Mouse (Mus musculus) spleen, adult 2 months (tissue): Measurements from ENCODE around the gene Enpp1. TPM values are rescaled to one million over a fixed set of nuclear protein-coding genes. Genes with fewer than 3 reads are reported as not detected.

Experiments used
- DNase-seq, 2 experiments: peaks; one replicate each; pipeline versions ENCODE4 v3.0.0 to v3.0.0-alpha.2; 2012 to 2021; ENCODE audit warnings: low spot score in 2 of 2, low read depth in 1 of 2
- H3K27ac ChIP-seq: fragments of 200-500 bp; 2 replicates; pipeline ENCODE4 v1.5.1; 2012; ENCODE audit warnings: low read length, inconsistent platforms; ENCODE audit not compliant: insufficient read depth
- H3K27me3 ChIP-seq: fragments of 200-500 bp; 2 replicates; pipeline ENCODE4 v1.6.1; 2012; ENCODE audit warnings: mild to moderate bottlenecking, moderate library complexity, low read length, inconsistent platforms; ENCODE audit not compliant: control insufficient read depth, insufficient read depth
- H3K36me3 ChIP-seq: fragments of 200-500 bp; 2 replicates; pipeline ENCODE4 v1.6.1; 2012; ENCODE audit warnings: mild to moderate bottlenecking, low read length, inconsistent platforms; ENCODE audit not compliant: control insufficient read depth, insufficient read depth
- H3K4me1 ChIP-seq: fragments of 200-500 bp; 2 replicates; pipeline ENCODE4 v1.6.1; 2011; ENCODE audit warnings: inconsistent platforms; ENCODE audit not compliant: control insufficient read depth, insufficient read depth, insufficient read length
- H3K4me3 ChIP-seq: fragments of 200-500 bp; 2 replicates; pipeline ENCODE4 v1.5.1; 2011; ENCODE audit warnings: mild to moderate bottlenecking, inconsistent platforms; ENCODE audit not compliant: insufficient read depth, insufficient read length; ENCODE audit errors: extremely low read depth
- CTCF ChIP-seq: fragments of 200-500 bp; IDR thresholded peaks from 2 replicates; pipeline ENCODE4 v1.5.1; 2011; ENCODE audit warnings: mild to moderate bottlenecking, inconsistent platforms; ENCODE audit not compliant: insufficient read depth, insufficient read length, insufficient replicate concordance; ENCODE audit errors: extremely low read depth
- POLR2A ChIP-seq: fragments of 200-500 bp; IDR thresholded peaks from 2 replicates; pipeline ENCODE4 v1.6.1; 2011; ENCODE audit warnings: low read depth, low read length, inconsistent platforms
- WGBS: fragments of 180-500 bp; shearing (Covaris S2); methylation state at CpG from one replicate; pipeline ENCODE4 v1.1.7; 2018; 5-methylcytosine and 5-hydroxymethylcytosine counted together
- polyA plus RNA-seq: library from polyadenylated mRNA; depleted of rRNA; stranded (reverse); fragments of >200 nt; gene quantifications from 2 replicates; pipeline ENCODE4 v1.2.3, GENCODE M21; 2012

Gene Enpp1
- polyA plus RNA-seq, 1 experiment: 3.2 TPM

DNA sequence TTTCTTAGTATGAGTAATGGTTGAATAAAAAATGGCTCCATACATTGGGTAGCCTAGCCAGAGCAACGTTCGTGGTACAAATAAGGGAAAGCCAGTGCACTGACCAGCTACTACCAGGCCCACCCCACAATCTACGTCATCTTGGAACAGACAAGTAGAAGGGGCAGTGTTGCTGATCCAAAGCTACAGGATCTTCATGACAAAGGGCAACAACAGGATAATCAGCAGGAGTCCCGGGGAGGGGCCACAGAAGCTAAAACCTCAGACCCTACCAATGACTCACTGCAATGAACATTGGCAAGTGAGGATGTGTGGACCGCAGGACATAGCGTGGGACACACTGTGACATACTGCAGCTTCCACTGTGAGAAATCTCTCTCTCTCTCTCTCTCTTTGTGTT is 96.2 kb downstream of the Enpp1 start:
- H3K36me3 ChIP-seq: no peaks in the 10 kb centered on the region
- no peak overlapping the region for H3K27ac ChIP-seq
- H3K4me1 ChIP-seq: no peaks in the 10 kb centered on the region
- no peak for DNase-seq
- 92% methylated on average over 6 of the region's 6 CpGs for WGBS
- no peaks in the 10 kb centered on the region for H3K27me3 ChIP-seq
- no peak for TF ChIP-seq CTCF
- TF ChIP-seq POLR2A: no peak
- no peak overlapping the region for H3K4me3 ChIP-seq

DNA sequence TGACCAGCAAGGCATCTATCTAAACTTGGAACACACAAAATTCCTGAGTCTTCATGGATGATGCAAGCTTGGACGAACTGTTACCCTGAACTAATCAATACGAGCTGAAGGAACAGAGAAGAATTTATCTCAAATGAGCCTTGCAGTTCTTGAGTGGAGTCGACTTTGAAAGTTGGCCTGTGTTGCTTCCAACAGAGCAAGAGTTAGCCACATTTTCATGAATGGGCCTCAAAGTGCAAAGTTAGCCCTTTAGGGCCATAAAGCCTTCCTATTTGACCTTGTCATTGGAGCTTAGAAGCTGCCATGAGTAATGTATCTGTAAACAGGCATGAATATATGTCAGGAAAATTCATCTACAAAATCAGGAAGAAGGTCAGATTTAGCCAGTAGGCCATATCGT is 97.2 kb downstream of the Enpp1 start:
- Histone ChIP-seq H3K4me1 (no peaks in the 10 kb centered on the region), H3K36me3 (no peaks in the 10 kb centered on the region), H3K27me3 (no peaks in the 10 kb centered on the region), H3K4me3 (no peak overlapping the region), H3K27ac (no peak overlapping the region)
- 88% methylated on average over 4 of the region's 4 CpGs for WGBS
- no peak for TF ChIP-seq POLR2A
- no peak for TF ChIP-seq CTCF
- DNase-seq: no peak

GRCm38 (mm10) chr10:24609766-24610165 is 102.2 kb downstream of the Enpp1 start:
- TF ChIP-seq POLR2A (no peak), CTCF (no peak)
- WGBS: 93% methylated on average over 9 of the region's 9 CpGs
- no peak for DNase-seq

DNA sequence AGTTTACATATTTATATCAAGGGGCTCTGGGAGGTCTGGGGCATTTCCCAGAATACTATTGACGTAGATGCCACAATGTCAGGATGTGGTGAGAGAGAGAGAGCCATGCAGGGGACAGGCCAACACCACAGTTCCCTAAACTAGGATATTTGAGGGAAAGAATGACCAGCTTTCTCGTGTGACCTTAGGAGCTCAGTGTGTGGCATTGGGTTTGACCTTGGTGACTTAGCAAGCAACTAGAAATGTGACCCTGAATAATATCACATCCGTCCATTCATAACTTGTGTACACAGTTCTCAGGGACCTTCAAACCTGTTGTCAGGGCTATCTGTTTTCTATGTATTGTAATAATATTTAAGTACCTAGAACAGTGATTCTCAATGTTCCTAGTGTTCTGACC is 102.8 kb downstream of the Enpp1 start:
- 62% methylated on average over 3 of the region's 3 CpGs for WGBS
- no peaks in the 10 kb centered on the region for H3K4me1 ChIP-seq
- no peak overlapping the region for H3K4me3 ChIP-seq
- DNase-seq: no peak
- H3K36me3 ChIP-seq: no peaks in the 10 kb centered on the region
- no peak for TF ChIP-seq CTCF
- no peak for TF ChIP-seq POLR2A
- no peak overlapping the region for H3K27ac ChIP-seq
- H3K27me3 ChIP-seq: no peaks in the 10 kb centered on the region

More at GRCm38 (mm10) chr10:24609766-24610165, 102.2 kb downstream of the Enpp1 start:
- H3K36me3 ChIP-seq: no peaks in the 10 kb centered on the region
- no peak overlapping the region for H3K4me3 ChIP-seq
- H3K4me1 ChIP-seq: no peaks in the 10 kb centered on the region
- no peak overlapping the region for H3K27ac ChIP-seq
- H3K27me3 ChIP-seq: no peaks in the 10 kb centered on the region

DNA sequence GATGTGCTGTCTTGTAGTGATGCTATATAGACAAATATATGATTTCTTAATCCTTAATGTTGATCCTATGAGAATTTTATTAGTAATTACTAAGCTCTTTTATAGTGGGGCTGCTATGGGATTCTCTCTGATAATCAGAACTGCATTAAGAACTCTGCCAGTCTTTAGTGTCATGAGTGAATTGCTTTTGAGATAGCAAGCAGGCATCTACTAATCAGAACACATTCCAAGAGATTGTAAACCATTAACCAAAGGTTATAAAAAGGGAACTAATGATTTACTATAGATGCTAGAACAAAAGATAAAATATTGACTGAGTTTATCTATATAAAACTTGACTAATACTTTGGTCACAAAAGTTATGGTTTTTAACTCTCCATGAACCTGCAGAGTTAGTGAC is 108.2 kb downstream of the Enpp1 start:
- DNase-seq: no peak
- Histone ChIP-seq H3K27ac (no peak overlapping the region), H3K27me3 (no peaks in the 10 kb centered on the region), H3K4me3 (no peak overlapping the region), H3K36me3 (no peaks in the 10 kb centered on the region), H3K4me1 (no peaks in the 10 kb centered on the region)
- no peak for TF ChIP-seq POLR2A
- no peak for TF ChIP-seq CTCF

- H3K36me3 ChIP-seq: no peaks in the 10 kb centered on the region
- no peak overlapping the region for H3K4me3 ChIP-seq
- no peak overlapping the region for H3K27ac ChIP-seq
- WGBS: 73% methylated on average over 2 of the region's 2 CpGs
- no peak for TF ChIP-seq POLR2A
- no peak for TF ChIP-seq CTCF
- no peak for DNase-seq
- no peaks in the 10 kb centered on the region for H3K27me3 ChIP-seq
- H3K4me1 ChIP-seq: no peaks in the 10 kb centered on the region
Measured at GRCm38 (mm10) chr10:24603035-24603434, 108.9 kb downstream of the Enpp1 start.

GRCm38 (mm10) chr10:24599802-24600201 is 112.2 kb downstream of the Enpp1 start:
- H3K36me3 ChIP-seq: no peaks in the 10 kb centered on the region
- H3K27ac ChIP-seq: no peak overlapping the region
- no peak overlapping the region for H3K4me3 ChIP-seq
- 84% methylated on average over 5 of the region's 5 CpGs for WGBS
- peaks cover 4% of the 10 kb centered on the region; the same call in 1 of the 2 replicates for H3K27me3 ChIP-seq
- H3K4me1 ChIP-seq: no peaks in the 10 kb centered on the region
- TF ChIP-seq POLR2A: no peak
- TF ChIP-seq CTCF: no peak
- DNase-seq: no peak
